Mouse (Mus musculus) spleen, postnatal 4 days (tissue): ENCODE results near the gene Znhit3.

ENCODE experiments used
- DNase-seq, 2 experiments: peaks; one replicate each; pipeline ENCODE4 v3.0.0; 2022; ENCODE audit warnings: low spot score in 2 of 2

The Znhit3 gene

DNA sequence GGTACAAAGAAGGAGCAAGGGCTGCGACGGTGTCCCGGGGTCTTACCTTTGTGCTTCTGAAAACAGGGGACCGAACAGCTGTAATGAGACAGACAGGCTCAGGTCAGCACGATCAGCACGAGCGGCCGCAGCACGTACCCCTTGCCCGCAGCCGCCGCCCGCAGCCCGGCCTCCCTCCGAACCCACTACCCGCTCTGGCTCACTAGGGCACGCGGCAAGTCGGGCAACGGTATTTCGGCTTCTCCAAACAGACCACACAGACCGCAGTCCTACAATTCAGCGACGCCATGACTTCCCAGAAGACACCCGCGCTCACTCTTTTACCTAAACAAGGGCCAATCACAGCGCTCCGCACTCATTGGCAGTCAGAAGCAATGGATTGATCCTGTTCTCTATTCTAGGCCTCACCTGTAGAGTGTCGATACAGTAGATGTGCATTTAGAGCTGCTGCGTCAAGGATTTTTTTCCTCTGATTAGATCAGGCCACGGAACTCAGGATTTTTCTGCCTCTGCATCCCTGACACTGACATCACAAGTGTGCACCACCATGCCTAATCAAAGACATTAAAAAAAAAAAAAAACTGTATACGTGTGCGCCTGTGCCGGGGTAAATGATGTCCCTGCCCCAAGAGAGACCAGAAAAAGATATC, at the start of gene Znhit3:
Gene Znhit3 (minus strand): TSS at position 314 of the 650 bp plus-strand sequence.
- peak; percentile 80 to 87 for DNase-seq

DNA sequence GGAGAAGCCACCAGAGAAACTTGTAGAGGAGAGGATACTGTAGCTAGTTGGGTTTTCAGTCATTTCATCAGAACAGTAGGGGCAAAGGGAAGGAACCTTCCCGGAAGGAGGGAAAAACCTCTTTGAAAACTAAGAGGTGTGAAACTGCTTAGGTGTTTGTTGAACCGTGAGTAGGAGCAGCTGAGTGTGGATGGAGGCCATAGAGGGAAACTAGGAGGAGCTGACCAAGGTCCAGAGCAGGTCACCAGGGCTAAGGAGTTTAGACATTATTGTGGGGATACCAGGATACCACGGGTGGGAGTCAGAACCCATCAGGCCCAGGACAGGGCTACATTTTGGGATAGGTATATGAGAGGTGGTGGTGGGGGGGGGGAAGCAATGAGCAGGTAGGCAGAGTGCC, 47.4 kb upstream of the Znhit3 start:
- no peak for DNase-seq

DNA sequence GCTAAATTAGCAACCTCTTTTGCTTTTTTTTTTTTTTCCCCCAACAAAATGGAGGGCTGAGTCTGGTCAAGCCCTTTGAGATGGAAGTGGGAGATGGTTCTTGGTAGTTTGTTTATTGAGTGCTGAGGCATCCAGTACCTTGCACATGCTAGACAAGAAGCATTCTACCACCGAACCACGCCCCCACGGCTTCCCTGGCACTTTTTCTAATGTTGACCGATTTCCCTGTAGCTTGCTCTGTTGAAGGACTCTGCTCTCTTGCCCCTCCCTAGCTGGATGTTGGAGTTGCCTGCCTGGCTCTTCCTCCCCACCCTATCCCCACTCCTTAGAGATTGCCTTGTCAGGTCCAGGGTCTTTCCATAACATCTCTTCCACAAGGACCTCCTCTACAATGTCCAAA, 46.4 kb upstream of the Znhit3 start:
- DNase-seq = no peak

DNA sequence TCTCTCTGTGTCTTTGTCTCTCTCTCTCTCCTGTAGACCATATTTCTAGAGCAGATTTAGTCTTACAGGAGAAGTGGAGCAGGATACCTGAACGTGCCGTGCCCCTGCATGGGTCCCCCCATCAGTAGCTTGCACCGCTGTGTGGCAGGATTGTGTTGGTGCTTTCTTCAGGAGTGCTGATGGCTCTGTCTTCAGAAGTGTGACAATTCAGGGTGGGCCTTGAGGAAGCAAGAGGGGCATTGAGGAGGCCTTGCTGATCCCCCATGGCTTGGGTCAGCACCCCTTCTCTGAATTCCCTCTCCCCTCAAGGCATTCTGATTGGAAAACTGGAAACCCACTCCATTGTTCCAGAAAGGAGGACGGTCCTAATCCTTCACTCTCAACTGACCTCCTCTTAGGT, 45.4 kb upstream of the Znhit3 start:
- no peak for DNase-seq

DNA sequence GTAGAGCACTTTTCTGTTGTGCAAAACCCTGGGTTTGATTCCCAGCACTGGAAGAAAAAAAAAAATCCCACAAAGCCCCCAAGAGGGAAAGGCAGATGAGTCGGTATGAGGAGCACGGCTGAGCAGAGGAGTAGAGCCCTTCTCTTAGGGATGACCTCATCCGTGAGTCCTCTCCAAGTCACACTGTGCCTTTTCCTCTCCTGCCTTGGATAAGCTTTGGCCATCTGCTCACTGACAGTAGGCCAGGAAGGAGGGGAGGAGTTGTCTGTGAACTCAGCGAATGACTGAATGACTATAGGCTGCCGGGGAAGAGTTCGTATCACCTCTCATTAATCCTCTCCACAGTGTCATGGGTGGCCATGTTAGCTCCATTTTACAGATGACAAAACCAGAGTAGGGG, 44.6 kb upstream of the Znhit3 start:
- no peak for DNase-seq

DNA sequence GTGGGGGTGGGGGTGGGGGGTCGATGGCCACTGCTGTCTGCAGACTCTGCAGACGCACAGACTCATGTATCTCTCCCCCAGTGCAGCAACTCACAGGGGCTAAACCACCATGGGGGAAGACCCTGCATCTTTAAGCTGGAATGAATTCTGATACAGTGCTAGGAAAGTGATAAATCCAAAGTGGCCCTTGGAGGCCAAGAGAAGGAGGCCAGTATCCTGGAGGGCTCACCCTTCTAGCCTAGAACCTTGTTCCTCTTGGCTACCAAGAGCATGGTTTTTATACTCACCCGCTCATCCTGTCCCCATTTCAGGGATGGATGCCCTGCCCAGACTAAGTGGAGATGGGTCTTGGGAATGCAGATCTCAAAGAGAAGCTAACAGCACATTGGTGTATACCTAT, 44.1 kb upstream of the Znhit3 start:
- DNase-seq = no peak

DNA sequence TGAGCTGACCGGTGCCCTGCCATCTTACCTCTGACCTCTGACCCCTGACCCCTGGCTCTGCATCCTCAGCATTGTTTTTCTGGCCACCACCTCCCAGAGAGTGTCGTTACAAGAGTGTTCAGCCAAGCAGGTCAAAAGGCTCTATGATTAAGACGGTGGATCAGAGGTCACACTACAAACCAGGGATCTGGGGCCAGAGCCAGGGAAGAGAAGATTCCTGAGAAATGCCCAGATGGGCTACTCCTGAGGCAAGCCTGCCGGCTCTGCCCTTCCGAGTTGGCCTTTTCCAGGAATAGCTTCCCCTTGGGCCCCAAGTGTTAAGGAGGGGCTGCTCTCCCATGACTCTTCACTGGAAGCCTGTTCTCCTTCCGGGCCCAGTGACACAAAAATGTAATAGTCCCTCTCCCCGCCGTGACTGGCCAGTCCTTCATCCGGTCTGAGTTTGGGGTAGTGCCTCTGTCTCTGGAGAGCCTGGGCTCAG, 43.6 kb upstream of the Znhit3 start:
- no peak for DNase-seq

DNA sequence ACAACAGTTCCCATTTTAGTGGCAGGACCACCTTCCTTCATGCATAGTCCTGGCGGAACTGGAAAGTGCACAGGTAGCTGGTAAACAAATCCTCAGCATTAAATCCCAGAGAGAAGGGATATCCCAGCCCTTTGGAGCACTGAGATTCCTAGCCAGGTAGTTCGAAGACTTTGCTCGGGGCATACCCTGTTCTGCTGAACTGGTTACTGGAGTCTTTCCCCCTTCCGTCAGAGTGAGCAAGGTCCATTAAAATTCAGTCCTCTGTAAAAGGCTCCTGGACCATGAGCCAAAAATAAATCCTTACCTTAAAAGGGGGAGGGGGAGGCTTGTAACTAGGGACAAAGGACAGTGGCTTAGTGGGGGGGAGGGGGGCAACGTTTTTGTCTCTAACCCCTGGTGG, 43.0 kb upstream of the Znhit3 start:
- no peak for DNase-seq

DNA sequence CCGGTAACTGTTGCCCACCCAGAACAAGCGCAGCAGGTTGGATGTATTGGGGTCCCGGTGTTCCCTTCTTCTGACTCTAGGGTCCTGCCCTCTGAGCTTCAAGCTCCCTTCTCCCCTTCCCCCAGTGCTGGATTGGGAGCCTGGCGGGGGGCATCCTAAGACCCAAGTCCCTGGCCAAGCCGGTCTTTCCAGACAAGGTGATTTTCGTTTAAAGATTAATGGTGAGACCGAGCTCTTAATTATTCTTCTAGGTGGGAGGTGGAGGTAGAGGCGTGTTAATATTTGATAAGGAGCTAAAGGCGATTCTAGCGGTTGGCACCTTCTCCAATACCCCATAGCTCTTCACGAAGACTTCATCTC, 42.1 kb upstream of the Znhit3 start:
- no peak for DNase-seq

DNA sequence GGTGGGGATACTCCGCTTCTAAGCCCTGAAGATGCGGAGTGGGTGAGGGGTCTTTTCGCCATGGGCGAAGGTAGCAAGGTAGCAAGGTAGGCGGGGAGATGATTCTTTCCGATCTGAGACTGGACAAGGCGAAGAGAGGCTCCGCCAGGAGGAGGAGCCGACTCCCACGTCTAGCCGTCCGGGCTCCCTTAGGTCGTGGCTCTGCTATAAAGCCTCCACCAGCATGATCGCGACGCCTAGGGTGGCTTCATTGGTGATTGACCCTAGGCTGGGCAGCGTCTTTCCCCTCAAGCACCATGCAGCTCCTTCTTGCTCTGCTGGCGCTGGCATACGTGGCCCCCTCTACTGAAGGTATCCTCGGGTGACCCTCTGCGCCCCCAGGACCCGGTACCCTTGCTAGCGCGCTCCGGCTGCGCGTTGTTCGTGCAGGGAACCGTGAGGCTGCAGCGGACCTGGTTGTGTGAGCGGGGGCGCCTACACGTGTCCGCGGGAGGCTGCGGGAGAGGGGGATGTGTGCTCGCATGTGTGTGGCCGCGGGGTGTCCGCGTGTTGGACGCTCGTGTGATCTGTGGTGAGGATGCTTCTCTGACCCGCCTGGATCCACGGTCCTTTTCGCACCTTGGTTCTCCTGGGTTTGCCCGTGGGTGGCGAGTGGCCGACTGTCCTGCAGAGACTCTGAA, 41.6 kb upstream of the Znhit3 start, which contains the start of gene Car4:
Gene Car4 (plus strand): TSS at position 196 of the 680 bp plus-strand sequence.
- DNase-seq = no peak

DNA sequence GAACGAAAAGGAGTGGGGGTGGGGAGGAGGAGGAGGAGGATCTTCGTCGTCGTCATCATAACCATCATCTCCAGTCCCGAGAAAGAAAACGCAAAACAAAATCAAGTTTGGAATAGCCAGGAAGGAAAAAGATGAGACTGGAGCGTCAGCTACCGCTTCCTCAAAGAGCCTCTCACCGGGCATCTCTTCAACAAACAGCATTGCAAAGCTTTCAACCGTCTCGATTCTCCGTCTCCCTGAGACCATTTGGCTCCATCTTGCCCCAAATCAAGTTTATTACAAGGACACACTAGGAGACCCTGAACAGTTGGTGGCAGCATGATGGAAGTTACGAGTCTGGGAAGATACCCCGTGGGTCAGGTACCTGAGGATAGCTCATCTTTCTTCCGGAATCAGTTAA, 41.0 kb upstream of the Znhit3 start:
- DNase-seq = no peak

DNA sequence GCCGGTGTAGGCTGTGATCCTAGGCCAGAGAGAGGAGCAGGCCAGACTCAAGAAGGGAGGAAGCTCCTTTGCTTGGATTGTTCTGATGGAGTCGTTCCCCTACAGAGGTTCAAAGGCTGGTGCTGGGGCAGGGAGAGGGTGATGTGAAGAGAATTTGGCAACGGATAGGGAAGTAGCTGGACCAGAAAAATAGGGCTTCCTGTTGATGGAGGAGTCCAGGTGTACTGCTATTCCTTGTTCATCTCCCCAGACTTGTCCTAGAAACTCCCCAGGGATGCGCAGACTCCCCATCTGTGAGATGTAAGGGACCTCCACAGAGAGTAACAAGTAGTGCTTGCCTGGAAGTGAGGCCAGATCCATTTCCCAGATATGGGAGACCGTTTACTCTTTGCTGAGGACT, 40.2 kb upstream of the Znhit3 start:
- DNase-seq = no peak

DNA sequence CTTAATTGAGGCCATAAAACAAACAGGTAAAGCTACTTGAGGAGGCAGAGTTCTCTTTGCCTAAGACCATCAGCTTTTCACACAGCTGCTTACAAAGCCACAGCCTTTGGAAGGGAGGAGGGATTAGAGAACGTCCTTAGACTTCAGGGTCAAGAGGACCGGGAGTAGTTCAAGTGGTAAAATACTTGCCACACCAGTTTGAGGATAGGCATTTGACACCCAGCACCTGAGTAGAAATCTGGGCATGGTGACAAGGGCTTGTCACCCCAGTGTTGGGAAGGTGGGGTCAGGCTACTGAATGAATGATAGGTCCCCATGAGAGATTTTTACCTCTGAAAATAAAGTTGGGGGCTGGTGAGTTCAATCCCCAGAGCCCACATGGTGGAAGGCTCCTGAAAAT, 36.4 kb upstream of the Znhit3 start:
- no peak for DNase-seq

DNA sequence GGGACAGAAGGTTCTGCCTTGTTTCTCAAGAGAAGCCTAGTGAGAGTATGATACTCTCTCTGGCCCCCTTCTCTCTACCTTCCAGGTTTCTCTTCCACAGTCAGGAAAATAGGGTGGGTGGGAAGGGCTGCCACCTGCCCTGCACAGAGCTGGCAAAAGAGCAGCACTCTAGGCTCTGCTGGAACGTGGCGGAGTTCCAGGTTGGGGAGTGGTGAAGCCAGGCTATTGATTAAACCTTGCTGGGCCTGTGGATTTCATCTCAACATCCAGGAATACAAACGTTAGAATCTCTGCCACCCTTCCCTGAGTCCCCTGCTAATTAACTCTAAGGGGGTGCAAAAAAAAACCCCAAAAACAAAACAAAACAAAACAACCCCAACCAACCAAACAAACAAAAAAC, 32.4 kb upstream of the Znhit3 start:
- no peak for DNase-seq

DNA sequence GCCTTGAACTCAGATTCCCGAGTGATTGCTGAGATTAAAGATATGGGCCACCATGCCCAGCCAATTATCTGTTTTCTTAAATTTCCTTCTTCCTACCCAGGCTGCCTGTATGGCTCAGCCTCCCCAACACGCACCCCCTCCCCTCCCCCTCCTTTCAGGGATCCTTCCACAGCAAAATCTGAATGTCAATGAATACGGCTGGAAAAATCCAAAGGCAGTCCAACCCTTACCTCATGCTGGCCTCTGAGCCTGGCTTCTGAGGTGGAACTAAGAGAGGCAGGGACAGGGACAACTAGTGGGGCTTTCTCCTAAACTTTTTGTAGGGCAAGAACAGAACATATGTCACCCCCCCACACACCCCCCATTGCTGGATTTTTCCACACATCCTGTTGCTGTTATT, 31.9 kb upstream of the Znhit3 start:
- no peak for DNase-seq

DNA sequence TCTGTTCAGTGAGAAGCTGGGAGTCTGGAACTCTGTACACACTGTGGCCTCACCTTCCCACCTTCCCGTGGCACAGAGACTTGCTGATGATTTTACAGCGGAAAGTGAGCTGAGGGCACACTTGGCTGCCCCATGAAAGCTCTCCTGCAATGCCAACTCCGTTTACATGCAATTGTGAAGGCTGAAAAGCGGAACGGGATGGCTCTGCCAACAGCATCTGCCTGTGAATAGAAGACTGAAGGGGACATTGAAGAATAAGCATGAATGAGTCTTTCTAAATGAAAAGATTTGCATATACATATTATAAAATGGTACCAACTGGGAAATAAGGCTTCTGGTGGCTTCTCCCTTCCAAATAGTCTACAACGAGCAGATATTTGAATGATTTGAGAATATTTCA, 31.0 kb upstream of the Znhit3 start:
- DNase-seq = no peak

DNA sequence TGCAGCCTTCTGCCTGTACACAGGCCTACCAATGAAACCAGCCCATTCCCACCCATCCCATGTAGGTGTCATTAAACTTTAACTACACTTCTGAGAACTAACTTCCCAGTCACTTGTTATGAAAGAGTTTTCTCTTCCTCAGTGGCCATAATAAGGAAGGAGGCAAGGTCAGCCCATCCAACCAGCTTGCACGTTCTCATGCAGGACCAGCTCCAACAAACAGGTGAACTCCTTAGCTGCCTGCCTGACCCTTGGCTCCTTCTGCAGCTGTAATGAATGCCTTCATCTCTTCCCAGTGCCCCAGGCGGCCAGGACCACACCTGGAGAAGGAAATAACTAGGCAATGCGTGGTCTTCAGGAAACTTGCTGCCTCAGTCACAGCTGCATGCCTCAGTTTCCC, 29.7 kb upstream of the Znhit3 start:
- no peak for DNase-seq

DNA sequence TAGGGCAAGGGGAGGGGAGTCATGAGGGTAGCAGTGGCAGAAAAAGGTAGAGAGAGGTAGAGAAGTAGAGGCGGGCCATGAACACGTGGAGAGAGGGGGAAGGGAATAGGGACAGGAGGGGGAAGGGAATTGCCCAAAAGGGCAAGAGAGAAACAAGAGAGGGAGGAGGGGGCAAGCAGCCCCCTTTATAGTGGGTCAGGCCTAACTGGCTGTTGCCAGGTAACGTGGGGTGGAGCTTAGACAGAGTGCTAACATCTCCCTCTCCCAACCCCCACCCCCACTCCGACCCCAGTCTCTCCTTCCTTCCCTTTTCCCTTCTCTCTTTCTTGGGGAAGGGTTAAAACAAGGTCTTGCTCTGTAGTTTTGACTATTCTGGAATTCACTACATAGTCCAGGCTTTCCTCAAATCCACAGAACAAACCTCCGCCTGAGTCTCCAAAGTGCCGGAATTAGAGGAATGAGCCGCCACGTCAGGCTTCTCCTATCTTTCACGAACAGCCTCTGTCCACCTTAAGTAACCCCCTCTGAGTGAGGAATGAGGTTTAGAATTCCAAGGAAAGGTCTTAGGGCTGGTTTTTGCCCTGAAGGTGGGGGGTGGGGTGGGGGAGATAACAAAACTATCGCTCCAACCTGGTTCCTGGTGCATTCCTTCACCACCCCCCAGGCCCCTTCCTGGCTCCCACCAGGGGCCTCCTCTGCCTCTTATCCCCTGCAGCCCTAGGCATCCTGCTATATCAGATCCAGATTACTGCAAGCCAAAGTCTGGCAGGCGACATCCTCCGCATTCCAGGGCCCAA, 28.7 kb upstream of the Znhit3 start:
- DNase-seq = no peak

DNA sequence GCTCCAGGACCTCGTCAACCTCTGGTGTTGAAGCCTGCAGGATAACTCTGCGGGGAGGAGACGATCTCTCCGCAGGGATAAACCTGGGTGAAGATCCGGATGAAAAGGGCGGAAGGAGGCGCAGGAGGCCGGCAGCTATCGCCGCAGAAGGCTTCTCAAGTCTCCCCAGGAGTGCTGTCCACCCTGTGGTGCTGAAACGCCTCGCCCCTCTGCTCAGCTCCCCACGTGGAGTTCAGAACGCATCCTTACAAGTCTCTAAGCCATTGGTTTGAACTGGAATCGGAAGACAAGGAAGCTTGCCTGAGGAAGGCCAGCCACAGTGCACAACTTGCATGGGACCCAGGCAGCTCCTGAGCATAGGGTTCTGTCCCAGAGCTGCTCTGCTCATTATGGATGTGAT, 27.8 kb upstream of the Znhit3 start:
- peak; percentile 39 to 78 for DNase-seq

DNA sequence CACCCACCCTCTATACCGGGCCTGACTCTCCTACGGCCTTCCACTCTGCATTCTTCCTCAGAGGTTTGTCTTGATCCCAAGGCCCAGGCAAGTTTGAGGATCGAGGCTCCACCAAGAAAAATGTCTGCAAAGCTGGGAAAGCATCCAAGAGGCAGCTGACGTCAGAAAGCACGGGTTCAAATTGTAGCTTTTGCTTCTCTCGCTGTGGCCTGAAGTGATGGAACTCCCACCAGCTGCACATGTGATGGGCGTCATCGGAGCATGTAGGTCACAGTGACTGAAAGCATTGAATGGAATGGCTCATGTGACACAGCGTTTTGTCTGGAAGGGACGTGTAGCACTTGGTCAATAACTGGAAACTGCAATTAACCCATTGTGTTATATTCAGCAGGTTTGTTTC, 24.0 kb upstream of the Znhit3 start:
- no peak for DNase-seq

DNA sequence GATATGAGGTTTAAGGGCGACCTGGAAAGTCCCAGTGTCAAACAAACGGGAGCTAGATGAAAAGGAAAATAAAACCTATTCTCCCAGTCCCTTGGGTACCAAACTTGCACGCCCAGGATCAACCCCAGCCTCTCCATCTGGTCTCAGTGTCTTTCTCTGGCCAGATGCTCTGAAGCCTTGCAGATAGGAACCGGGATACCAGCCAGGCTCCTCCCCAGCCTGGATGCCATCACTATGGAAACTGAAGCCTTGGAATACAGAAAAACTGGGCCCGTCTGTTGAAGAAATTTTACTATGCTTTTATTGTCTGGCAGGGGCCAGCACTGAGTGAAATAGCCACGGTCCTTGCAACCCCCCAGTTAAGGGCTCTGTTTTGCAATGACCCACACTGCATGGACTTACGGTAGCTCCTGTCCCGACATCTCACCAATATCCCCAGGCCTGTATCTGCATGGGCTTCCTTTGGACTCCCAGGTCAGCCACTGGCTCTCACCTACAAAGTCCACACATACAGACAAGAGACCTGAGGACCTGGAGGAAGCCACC, 23.4 kb upstream of the Znhit3 start:
- no peak for DNase-seq

DNA sequence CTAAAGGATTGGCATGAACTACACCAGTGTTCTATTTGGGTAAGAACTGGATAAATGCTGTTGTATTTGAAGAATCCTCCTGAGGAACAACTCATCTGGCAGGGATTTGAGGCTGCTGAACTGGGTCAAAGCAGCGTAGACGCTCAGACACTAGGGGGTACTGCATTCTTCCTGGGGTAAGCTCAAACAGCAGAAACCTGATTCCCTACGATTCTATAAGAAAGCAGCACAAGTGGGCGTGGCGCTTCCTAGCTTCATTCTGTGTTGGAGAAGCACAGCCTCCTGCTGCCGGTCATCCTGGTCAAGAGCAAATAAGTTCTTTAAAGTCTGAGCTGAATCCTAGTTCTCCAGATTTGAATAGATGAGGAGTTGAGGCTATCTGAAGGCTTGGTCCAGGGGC, 16.1 kb upstream of the Znhit3 start:
- DNase-seq = no peak

DNA sequence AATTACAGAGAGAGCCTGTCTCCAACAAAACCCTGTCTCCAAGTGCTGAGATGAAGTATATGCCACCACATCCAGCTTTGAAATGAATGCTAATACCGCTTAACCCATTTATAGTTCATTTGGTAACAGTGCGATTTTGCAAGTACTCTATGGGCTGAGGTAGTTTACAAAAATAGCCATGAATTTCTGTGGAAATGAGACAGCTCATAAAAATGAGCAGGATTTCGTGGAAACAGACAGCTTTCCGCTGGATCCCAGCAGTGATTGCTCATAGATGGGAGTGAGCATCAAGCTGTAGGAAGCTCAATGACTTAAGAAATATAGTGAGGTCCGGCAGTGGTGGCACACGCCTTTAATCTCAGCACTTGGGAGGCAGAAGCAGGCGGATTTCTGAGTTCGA, 4.8 kb upstream of the Znhit3 start:
- DNase-seq = no peak
